Mouse (Mus musculus) activated CD4-positive, CD25-positive, alpha-beta regulatory T cell, adult 4 months (primary cell): ENCODE data around the gene Serpinb7. TPM values are rescaled to one million over a fixed set of nuclear protein-coding genes. Genes with fewer than 3 reads are reported as not detected.

Experiments used
- ATAC-seq: one replicate; pipeline ENCODE4 v1.8.0; 2017
- polyA plus RNA-seq, 2 experiments: library from polyadenylated mRNA; unstranded; fragments of 100-300 nt; shearing (Covaris generic); gene quantifications; one replicate each; pipeline ENCODE4 v1.2.1; 2017

The Serpinb7 gene
- polyA plus RNA-seq, 2 experiments from 2014 or later, result not detected

DNA sequence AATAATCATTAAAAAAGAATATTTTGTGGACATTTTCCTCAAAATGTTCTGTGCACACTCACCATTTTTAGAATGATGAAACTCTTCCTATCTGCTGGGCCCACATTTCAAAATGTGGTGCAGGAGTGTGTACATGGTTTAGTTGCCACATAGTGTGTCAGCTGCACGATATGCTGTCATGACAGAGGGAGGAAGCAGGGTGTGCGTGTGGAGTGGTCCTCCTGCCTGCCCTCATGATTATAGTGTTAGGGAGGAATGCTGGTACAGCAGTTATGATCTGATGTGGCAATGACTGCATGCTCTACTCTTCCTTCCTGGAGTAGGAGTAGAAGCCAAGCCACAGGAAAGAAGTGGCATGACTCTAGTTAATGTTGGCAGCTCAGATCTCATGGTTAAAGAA is 97.3 kb downstream of the Serpinb7 start:
- no peak for ATAC-seq

DNA sequence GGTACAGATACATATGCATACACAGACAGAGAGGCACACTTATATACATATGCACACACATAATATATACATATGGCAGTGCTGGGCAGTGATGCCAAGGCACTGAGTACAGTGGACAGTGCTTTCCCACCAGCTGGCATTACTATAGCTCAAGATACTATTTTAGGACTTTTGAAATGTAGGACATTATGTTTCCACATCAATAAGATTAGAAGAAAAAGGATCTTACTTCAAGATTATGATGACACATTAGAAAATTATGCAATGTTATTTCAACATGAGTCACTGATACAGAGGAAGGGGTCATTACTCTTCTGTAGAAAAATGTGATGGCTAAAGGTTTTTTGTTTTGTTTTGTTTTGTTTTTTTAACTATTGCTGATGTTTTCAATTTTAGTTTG is 102.6 kb downstream of the Serpinb7 start:
- ATAC-seq, result no peak

Other genes starting within 250 kb of the Serpinb7 start
- not detected for gene Serpinb3b, start 121.3 kb upstream of the Serpinb7 start, polyA plus RNA-seq
- not detected for gene Serpinb3c, start 121.3 kb upstream of the Serpinb7 start, polyA plus RNA-seq
- gene Serpinb11, start 38.5 kb upstream of the Serpinb7 start, polyA plus RNA-seq, result not detected
- not detected for gene Serpinb2, start 111.8 kb downstream of the Serpinb7 start, polyA plus RNA-seq
- not detected for gene Serpinb8, start 190.4 kb downstream of the Serpinb7 start, polyA plus RNA-seq